Mouse (Mus musculus): ENCODE data around the gene Rbpjl. TPM values are rescaled to one million over a fixed set of nuclear protein-coding genes. Genes with fewer than 3 reads are reported as not detected.

The Rbpjl gene
- total RNA-seq (2021) = not detected
- long read RNA-seq, experiment 1 = 0 reads
- long read RNA-seq, experiment 2 = 0 reads

- DNase-seq = peak; percentile 48
Observed at GRCm38 (mm10) chr2:164402906-164403305, at the start of gene Rbpjl. TSS of gene Rbpjl (plus strand) at chr2:164403141.

- DNase-seq = no peak
Observed at GRCm38 (mm10) chr2:164353356-164353755, 49.6 kb upstream of the Rbpjl start.

GRCm38 (mm10) chr2:164356177-164356967, 46.6 kb upstream of the Rbpjl start:
- DNase-seq = no peak

- DNase-seq = no peak
Observed at GRCm38 (mm10) chr2:164358373-164358772, 44.6 kb upstream of the Rbpjl start.

GRCm38 (mm10) chr2:164359031-164359430, 43.9 kb upstream of the Rbpjl start:
- DNase-seq = no peak

GRCm38 (mm10) chr2:164359668-164360067, 43.3 kb upstream of the Rbpjl start:
- no peak for DNase-seq

- DNase-seq = no peak
Observed at GRCm38 (mm10) chr2:164360974-164361657, 41.8 kb upstream of the Rbpjl start.

- no peak for DNase-seq
Observed at GRCm38 (mm10) chr2:164366947-164367346, 36.0 kb upstream of the Rbpjl start.

- no peak for DNase-seq
Observed at GRCm38 (mm10) chr2:164368620-164369105, 34.3 kb upstream of the Rbpjl start.

GRCm38 (mm10) chr2:164371371-164371770, 31.6 kb upstream of the Rbpjl start:
- DNase-seq = no peak

- no peak for DNase-seq
Observed at GRCm38 (mm10) chr2:164372408-164373053, 30.4 kb upstream of the Rbpjl start.

- DNase-seq = no peak
Observed at GRCm38 (mm10) chr2:164373187-164373586, 29.8 kb upstream of the Rbpjl start.

- DNase-seq = no peak
Observed at GRCm38 (mm10) chr2:164377478-164378426, 25.2 kb upstream of the Rbpjl start.

- no peak for DNase-seq
Observed at GRCm38 (mm10) chr2:164381726-164382125, 21.2 kb upstream of the Rbpjl start.

GRCm38 (mm10) chr2:164382971-164383370, 20.0 kb upstream of the Rbpjl start:
- DNase-seq = no peak

- no peak for DNase-seq
Observed at GRCm38 (mm10) chr2:164383656-164384399, 19.1 kb upstream of the Rbpjl start.

GRCm38 (mm10) chr2:164385927-164386763, 16.8 kb upstream of the Rbpjl start:
- DNase-seq = no peak

GRCm38 (mm10) chr2:164386953-164387352, 16.0 kb upstream of the Rbpjl start:
- no peak for DNase-seq

- DNase-seq = no peak
Observed at GRCm38 (mm10) chr2:164389020-164389419, 13.9 kb upstream of the Rbpjl start, which contains the start of gene Slpi. TSS of gene Slpi (minus strand) at chr2:164389095.

- peak; percentile 54 for DNase-seq
Observed at GRCm38 (mm10) chr2:164389499-164389898, 13.4 kb upstream of the Rbpjl start.
